Mouse (Mus musculus) CH12.LX (cell line): ENCODE data around the gene Rpl11. TPM values are rescaled to one million over a fixed set of nuclear protein-coding genes. Genes with fewer than 3 reads are reported as not detected.
"Not testable (repeated sequence)": the region's sequence is repeated elsewhere in the genome, so short reads cannot be mapped to it uniquely, and the experiment has no call there.

Experiments used
- DNase-seq: peaks from one replicate; pipeline ENCODE4 v3.0.0-alpha.2; 2013; ENCODE audit errors: extremely low read depth
- H3K27ac ChIP-seq: 2 replicates; pipeline ENCODE4 v1.5.1; 2012; ENCODE audit warnings: low read depth, mild to moderate bottlenecking, control low read depth, moderate library complexity; ENCODE audit not compliant: insufficient read depth
- H3K27me3 ChIP-seq: replicated peaks from 2 replicates; pipeline ENCODE3; 2012; ENCODE audit warnings: inconsistent platforms
- H3K36me3 ChIP-seq, 2 experiments: replicated peaks in 1 of 2; 2 replicates each; pipeline versions ENCODE3 to v1.6.1; 2012; ENCODE audit warnings: inconsistent platforms in 1 of 2, low read length in 1 of 2, mild to moderate bottlenecking in 1 of 2, mixed read lengths in 1 of 2, moderate library complexity in 1 of 2; ENCODE audit not compliant: control insufficient read depth in 1 of 2, insufficient read depth in 1 of 2
- H3K4me1 ChIP-seq, 2 experiments: 2 replicates each; pipeline ENCODE4 v1.6.1; 2012; ENCODE audit warnings: inconsistent platforms in 1 of 2, moderate library complexity in 1 of 2; ENCODE audit not compliant: insufficient read depth in 2 of 2, control insufficient read depth in 1 of 2
- H3K4me2 ChIP-seq: 2 replicates; pipeline ENCODE4 v1.6.1; 2012; ENCODE audit warnings: low read depth, mild to moderate bottlenecking, control low read depth; ENCODE audit not compliant: poor library complexity, insufficient read depth, severe bottlenecking
- H3K4me3 ChIP-seq, 3 experiments: fragments of 150-350 bp in 1 of 3; sonication (generic) in 1 of 3; replicated peaks in 1 of 3; 2 replicates each; pipeline versions ENCODE3 to v1.5.1; 2011 to 2012; ENCODE audit warnings: low read depth in 2 of 3, low read length in 2 of 3, mild to moderate bottlenecking in 2 of 3, moderate library complexity in 2 of 3, control low read depth in 1 of 3, improper control_type of control experiment in 1 of 3, inconsistent platforms in 1 of 3, mixed read lengths in 1 of 3; ENCODE audit not compliant: poor library complexity in 1 of 3
- H3K79me2 ChIP-seq: replicated peaks from 2 replicates; pipeline ENCODE4 v1.6.1; 2012; ENCODE audit warnings: mild to moderate bottlenecking, moderate library complexity; ENCODE audit not compliant: control insufficient read depth, poor library complexity, insufficient read depth, severe bottlenecking; ENCODE audit errors: extremely low read depth
- H3K9ac ChIP-seq: 2 replicates; pipeline ENCODE4 v1.6.1; 2012; ENCODE audit warnings: low read depth, mild to moderate bottlenecking, control low read depth, moderate library complexity; ENCODE audit not compliant: insufficient read depth
- H3K9me3 ChIP-seq: replicated peaks from 2 replicates; pipeline ENCODE3; 2012; ENCODE audit warnings: low read length, inconsistent platforms, mixed read lengths
- BHLHE40 ChIP-seq: IDR thresholded peaks from 2 replicates; pipeline ENCODE4 v1.6.1; 2011; ENCODE audit warnings: mild to moderate bottlenecking, low read depth, low read length, improper control_type of control experiment
- CTCF ChIP-seq, 2 experiments: IDR thresholded peaks in 1 of 2; conservative IDR thresholded peaks in 1 of 2; 2 replicates each; pipeline ENCODE4 v1.5.1; 2011 to 2012; ENCODE audit warnings: low read depth in 2 of 2, low read length in 2 of 2, improper control_type of control experiment in 1 of 2, inconsistent platforms in 1 of 2, mild to moderate bottlenecking in 1 of 2, moderate library complexity in 1 of 2
- IRF4 ChIP-seq: IDR thresholded peaks from 2 replicates; pipeline ENCODE4 v1.6.1; 2014; ENCODE audit warnings: low read depth, mild to moderate bottlenecking, inconsistent platforms, low read length, improper control_type of control experiment
- JUND ChIP-seq: conservative IDR thresholded peaks from 2 replicates; pipeline ENCODE4 v1.6.1; 2011; ENCODE audit warnings: low read depth, low read length, improper control_type of control experiment
- MAFK ChIP-seq: IDR thresholded peaks from 2 replicates; pipeline ENCODE4 v1.6.1; 2011; ENCODE audit warnings: low read length, improper control_type of control experiment; ENCODE audit not compliant: insufficient replicate concordance
- NELFE ChIP-seq: IDR thresholded peaks from 2 replicates; pipeline ENCODE4 v1.6.1; 2011; ENCODE audit warnings: low read depth, low read length, improper control_type of control experiment
- PAX5 ChIP-seq: IDR thresholded peaks from 2 replicates; pipeline ENCODE4 v1.6.1; 2012; ENCODE audit warnings: low read length, inconsistent platforms, mixed read lengths
- ZKSCAN1 ChIP-seq: IDR thresholded peaks from 2 replicates; pipeline ENCODE4 v1.6.1; 2012; ENCODE audit warnings: low read depth, inconsistent platforms, low read length, improper control_type of control experiment, borderline replicate concordance
- dilution Hi-C: fragments of 300-500 bp; cut with MboI; formaldehyde crosslinking; loops from 2 replicates; pipeline ENCODE4 v1.14.3; 2020; ENCODE audit warnings: low sequenced_read_pairs; ENCODE audit not compliant: extremely low pct_unique_long_range_greater_than_20kb, extremely low pct_ligation_motif_present
- in situ Hi-C: fragments of 300-500 bp; cut with MboI; formaldehyde crosslinking; loops from 3 replicates; pipeline ENCODE4 v1.14.3; 2019; ENCODE audit warnings: low sequenced_read_pairs, low pct_ligation_motif_present, low pct_unique_long_range_greater_than_20kb, mixed read lengths
- polyA plus RNA-seq: library from polyadenylated mRNA; unstranded; fragments of >175 nt; gene quantifications from 2 replicates; pipeline ENCODE4 v1.2.1, GENCODE M21; 2012; ENCODE audit warnings: low read depth; ENCODE audit not compliant: insufficient read length
- total RNA-seq, 2 experiments: library from RNA; depleted of rRNA; stranded (reverse); fragments of 300-350 nt in 1 of 2; fragments of >200 nt in 1 of 2; gene quantifications; 2 replicates each; pipeline ENCODE4 v1.2.3; 2012 to 2014

The Rpl11 gene
- total and polyA plus RNA-seq, 3 experiments: 1,170 to 2,513 (median 1,661) TPM

DNA sequence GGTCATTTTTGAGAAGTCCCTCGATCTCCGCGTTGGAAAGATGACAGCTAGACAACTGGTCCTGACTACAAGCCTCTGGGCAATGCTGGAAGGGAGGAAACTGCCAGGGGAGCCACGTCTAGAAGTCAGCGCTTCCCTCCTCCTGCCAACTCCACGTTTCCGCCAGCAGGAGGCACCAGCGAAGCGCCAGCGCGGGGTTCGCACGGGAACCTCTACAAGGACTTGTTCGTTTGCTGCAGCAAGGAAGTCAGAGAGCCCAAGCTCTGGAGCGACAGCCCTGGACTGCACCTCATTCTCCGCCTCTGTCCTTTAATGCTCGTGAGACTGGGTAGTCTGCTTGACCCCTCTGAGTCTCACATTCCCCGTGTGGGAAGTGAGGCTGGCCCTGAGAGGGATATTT lies 16.7 kb upstream of the Rpl11 start (continued):
- TF ChIP-seq BHLHE40 (no peak; the same call in 1 of the 2 replicates), JUND (no peak), ZKSCAN1 (no peak)
- TF ChIP-seq, all 38 proteins: peak for 6

GRCm38 (mm10) chr4:136069313-136069712 lies 16.1 kb upstream of the Rpl11 start:
- Histone ChIP-seq H3K79me2 (no peaks in the 10 kb centered on the region), H3K9me3 (no peaks in the 10 kb centered on the region), H3K9ac (no peak overlapping the region), H3K4me3 (no peak overlapping the region), H3K27ac (no peak overlapping the region), H3K4me2 (no peak overlapping the region), H3K4me1 (peaks cover 7 to 17% of the 10 kb centered on the region in 2 experiments), H3K36me3 (no peaks in the 10 kb centered on the region), H3K27me3 (peaks cover 10% of the 10 kb centered on the region)
- no peak for TF ChIP-seq ZKSCAN1
- in situ Hi-C loops: no loop called here
- dilution Hi-C loops: no loop called here
- no peak for DNase-seq

GRCm38 (mm10) chr4:136063143-136063542 lies 9.9 kb upstream of the Rpl11 start:
- Histone ChIP-seq H3K4me3 (no peak overlapping the region), H3K9ac (no peak overlapping the region), H3K27ac (no peak overlapping the region), H3K79me2 (no peaks in the 10 kb centered on the region), H3K4me1 (no peaks in the 10 kb centered on the region), H3K27me3 (peaks cover 29% of the 10 kb centered on the region), H3K36me3 (no peaks in the 10 kb centered on the region), H3K9me3 (peaks cover 7% of the 10 kb centered on the region), H3K4me2 (no peak overlapping the region)
- dilution Hi-C loops (no loop called here), in situ Hi-C loops (no loop called here)
- no peak for DNase-seq
- TF ChIP-seq NELFE (no peak), CTCF (conservative IDR thresholded peaks at IDR 0.05 in 1 of 2, IDR thresholded peaks at IDR 0.05 in 1 of 2; ENCODE audit: low read depth in 2 of 2, low read length in 2 of 2) (peak in 1 of 2 experiments; percentile 36; a peak in 1 of 4 replicates), PAX5 (no peak), IRF4 (no peak), MAFK (no peak)

GRCm38 (mm10) chr4:136059800-136060488 lies 6.7 kb upstream of the Rpl11 start:
- H3K79me2 ChIP-seq, H3K27ac ChIP-seq, H3K9ac ChIP-seq, in situ Hi-C loops, dilution Hi-C loops, DNase-seq, H3K4me2 ChIP-seq, H3K9me3 ChIP-seq, H3K4me1 ChIP-seq, H3K36me3 ChIP-seq, H3K4me3 ChIP-seq: not testable (repeated sequence)
- peaks cover 26% of the 10 kb centered on the region for H3K27me3 ChIP-seq
